Mouse (Mus musculus) hindbrain, embryonic 11.5 days (tissue): ENCODE data around the gene Elk3. TPM values are rescaled to one million over a fixed set of nuclear protein-coding genes. Genes with fewer than 3 reads are reported as not detected.

Experiments used
- ATAC-seq: fragments of 200-750 bp; cut with Nextera tagmentation; 2 replicates; pipeline ENCODE4 v1.8.0; 2017; ENCODE audit warnings: mild to moderate bottlenecking, moderate TSS enrichment, moderate library complexity; ENCODE audit not compliant: low FRiP score
- DNase-seq: peaks from one replicate; pipeline ENCODE4 v3.0.0-alpha.2; 2015; ENCODE audit warnings: low spot score
- H3K27ac ChIP-seq: fragments of 300-500 bp; sonication (generic); 2 replicates; pipeline ENCODE4 v1.5.1; 2014; ENCODE audit warnings: mild to moderate bottlenecking, low read depth, low read length
- H3K27me3 ChIP-seq: fragments of 300-500 bp; sonication (generic); 2 replicates; pipeline ENCODE4 v1.6.1; 2014; ENCODE audit warnings: mild to moderate bottlenecking, low read length, moderate library complexity, mixed read lengths; ENCODE audit not compliant: control insufficient read depth, insufficient read depth
- H3K36me3 ChIP-seq: fragments of 300-500 bp; sonication (generic); 2 replicates; pipeline ENCODE4 v1.6.1; 2014; ENCODE audit warnings: mild to moderate bottlenecking, low read length, moderate library complexity, mixed read lengths; ENCODE audit not compliant: control insufficient read depth, insufficient read depth
- H3K4me1 ChIP-seq: fragments of 300-500 bp; sonication (generic); replicated peaks from 2 replicates; pipeline ENCODE4 v1.6.1; 2014; ENCODE audit warnings: low read length, mixed read lengths; ENCODE audit not compliant: control insufficient read depth, insufficient read depth
- H3K4me2 ChIP-seq: fragments of 300-500 bp; sonication (generic); replicated peaks from 2 replicates; pipeline ENCODE4 v1.6.1; 2014; ENCODE audit warnings: mild to moderate bottlenecking, low read depth, low read length
- H3K4me3 ChIP-seq: fragments of 300-500 bp; sonication (generic); 2 replicates; pipeline ENCODE4 v1.5.1; 2014; ENCODE audit warnings: low read depth, low read length
- H3K9ac ChIP-seq: fragments of 300-500 bp; sonication (generic); 2 replicates; pipeline ENCODE4 v1.6.1; 2014; ENCODE audit warnings: low read depth, low read length
- H3K9me3 ChIP-seq: fragments of 300-500 bp; sonication (generic); 2 replicates; pipeline ENCODE4 v1.6.1; 2016; ENCODE audit warnings: low read length; ENCODE audit not compliant: control insufficient read depth
- WGBS: fragments of 180-500 bp; shearing (Covaris S2); extraction: QIAGEN DNeasy Blood & Tissue Kit; methylation state at CpG from one replicate; pipeline ENCODE4 v1.1.7; 2014; 5-methylcytosine and 5-hydroxymethylcytosine counted together
- polyA plus RNA-seq: library from polyadenylated mRNA; unstranded; fragments of >200 nt; fragmentation: Nextera tagmentation; extraction: Ambion mirVana; gene quantifications from 2 replicates; pipeline ENCODE4 v1.2.1, GENCODE M21; 2014

Gene Elk3
- polyA plus RNA-seq, 1 experiment from 2014 or later, result 22.8 TPM

DNA sequence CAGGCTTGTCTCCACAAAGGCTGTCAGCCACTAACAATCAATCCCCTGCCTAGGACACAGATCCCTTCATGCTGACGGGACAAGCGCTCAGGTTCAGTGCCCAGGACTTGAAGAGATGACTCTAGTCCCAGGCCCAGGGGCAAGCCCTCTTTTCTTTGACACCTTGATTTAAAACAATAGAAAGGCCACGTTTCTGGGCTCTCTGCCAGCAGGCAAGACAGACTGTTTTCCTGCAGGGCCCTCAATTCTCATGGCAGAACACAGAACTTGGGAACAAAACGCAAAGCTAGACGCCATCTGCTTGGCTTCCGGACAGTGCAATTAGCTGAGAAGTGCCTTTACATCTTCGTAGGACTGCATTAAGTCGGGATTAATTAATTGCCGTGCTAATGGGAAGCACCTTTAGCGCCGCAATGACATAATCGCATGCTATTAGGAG, 28.4 kb downstream of the Elk3 start:
- DNase-seq (no peak), ATAC-seq (no peak)
- Histone ChIP-seq H3K4me2 (no peak overlapping the region), H3K27me3 (no peaks in the 10 kb centered on the region), H3K9me3 (no peaks in the 10 kb centered on the region), H3K9ac (no peak overlapping the region), H3K4me3 (no peak overlapping the region), H3K4me1 (no peaks in the 10 kb centered on the region; the same call in 1 of the 2 replicates), H3K36me3 (no peaks in the 10 kb centered on the region), H3K27ac (no peak overlapping the region)
- 69% methylated on average over 12 of the region's 12 CpGs for WGBS

DNA sequence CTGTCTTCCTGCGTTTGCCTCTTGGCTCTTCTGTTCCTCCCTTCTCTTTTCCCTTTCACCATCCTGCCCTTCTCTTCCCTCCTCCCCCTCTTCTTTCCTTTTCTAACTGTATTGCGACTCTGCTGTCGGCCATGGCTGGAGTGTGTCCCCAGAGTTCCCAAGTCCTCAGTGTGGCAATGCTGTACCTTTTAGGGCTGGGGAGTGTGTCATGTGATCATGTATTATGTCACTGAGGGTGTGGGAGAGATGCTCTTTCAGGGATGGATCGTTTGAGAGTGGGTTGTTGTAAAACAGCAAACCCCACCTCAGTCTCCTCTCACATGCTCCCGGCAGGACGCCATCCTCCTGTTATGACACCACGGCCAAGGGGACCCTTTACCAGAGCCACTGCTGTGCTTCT, 29.8 kb downstream of the Elk3 start:
- no peak overlapping the region for H3K9ac ChIP-seq
- no peak overlapping the region for H3K4me3 ChIP-seq
- ATAC-seq (no peak), DNase-seq (no peak)
- no peaks in the 10 kb centered on the region for H3K27me3 ChIP-seq
- H3K4me2 ChIP-seq, result no peak overlapping the region
- H3K27ac ChIP-seq, result no peak overlapping the region
- peaks cover 2% of the 10 kb centered on the region for H3K4me1 ChIP-seq
- no peaks in the 10 kb centered on the region for H3K9me3 ChIP-seq
- WGBS, result 85% methylated on average over 7 of the region's 7 CpGs
- no peaks in the 10 kb centered on the region for H3K36me3 ChIP-seq

DNA sequence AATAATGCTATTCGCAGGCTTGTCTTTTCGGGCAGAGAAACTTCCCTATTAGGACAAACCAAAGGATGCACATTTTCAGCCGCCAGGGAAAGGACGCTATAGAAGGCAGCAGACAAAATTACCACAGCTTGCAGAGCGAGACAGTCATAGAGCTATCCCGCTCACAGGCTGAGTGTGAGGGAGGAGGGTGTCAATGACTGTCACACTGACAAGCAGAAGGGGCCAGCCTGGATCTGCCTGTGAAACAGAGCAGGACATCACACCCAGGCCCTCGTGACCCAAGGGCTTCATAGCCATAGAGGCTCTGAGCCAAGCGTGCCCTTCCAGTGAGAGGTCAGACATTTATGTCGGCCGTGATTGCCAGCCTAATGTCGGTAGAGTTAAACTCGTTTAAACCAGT, 30.3 kb downstream of the Elk3 start:
- WGBS, result 83% methylated on average over 12 of the region's 12 CpGs
- H3K36me3 ChIP-seq, result no peaks in the 10 kb centered on the region
- H3K27ac ChIP-seq, result no peak overlapping the region
- peaks cover 6% of the 10 kb centered on the region for H3K4me1 ChIP-seq
- H3K4me2 ChIP-seq, result no peak overlapping the region
- H3K27me3 ChIP-seq, result no peaks in the 10 kb centered on the region; the same call in 1 of the 2 replicates
- no peak for DNase-seq
- H3K4me3 ChIP-seq, result no peak overlapping the region
- no peak for ATAC-seq
- no peaks in the 10 kb centered on the region for H3K9me3 ChIP-seq
- H3K9ac ChIP-seq, result no peak overlapping the region

DNA sequence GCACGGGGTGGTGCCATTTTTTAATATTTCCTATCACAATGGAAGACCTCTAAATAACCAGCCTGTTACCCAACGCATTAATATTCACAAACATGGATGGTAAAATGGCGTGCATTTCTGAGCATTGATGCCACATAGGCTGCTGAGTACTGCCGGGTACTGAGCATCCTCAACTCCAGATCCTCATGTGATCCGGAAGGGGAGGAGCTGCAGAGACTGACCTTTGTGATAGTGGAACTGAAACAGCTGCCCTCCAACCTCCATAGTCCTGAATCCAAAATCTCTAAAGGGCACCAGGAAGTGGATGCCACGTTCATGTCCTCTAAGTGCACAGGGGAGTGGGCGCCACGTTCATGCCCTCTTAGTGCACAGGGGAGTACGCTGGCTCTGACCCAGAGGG, 31.9 kb downstream of the Elk3 start:
- Histone ChIP-seq H3K4me2 (no peak overlapping the region), H3K36me3 (no peaks in the 10 kb centered on the region), H3K9ac (no peak overlapping the region), H3K9me3 (no peaks in the 10 kb centered on the region), H3K4me1 (peaks cover 7% of the 10 kb centered on the region), H3K4me3 (no peak overlapping the region), H3K27me3 (no peaks in the 10 kb centered on the region; the same call in 1 of the 2 replicates), H3K27ac (no peak overlapping the region)
- 93% methylated on average over 9 of the region's 9 CpGs for WGBS
- ATAC-seq (no peak), DNase-seq (no peak)

DNA sequence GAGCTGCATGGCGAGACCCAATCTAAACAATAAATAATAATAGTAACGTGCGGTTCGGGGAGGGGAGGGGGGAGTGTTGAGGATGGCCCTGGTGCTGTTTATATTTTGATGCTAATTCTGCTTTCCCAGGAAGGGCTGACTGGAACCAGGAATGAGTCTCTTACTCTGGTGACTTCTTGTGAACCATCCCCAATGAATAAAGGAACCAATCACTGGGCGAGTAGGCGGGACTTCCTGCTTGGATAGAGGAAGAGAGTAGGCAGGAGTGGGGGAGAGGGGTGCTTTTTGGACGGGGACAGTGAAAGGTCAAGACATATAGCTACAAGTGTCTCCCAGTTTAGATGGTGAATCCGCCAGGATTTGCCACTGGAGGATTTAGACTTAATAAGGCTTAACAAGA, 32.6 kb downstream of the Elk3 start:
- H3K4me2 ChIP-seq, result no peak overlapping the region
- no peak for ATAC-seq
- H3K9ac ChIP-seq, result no peak overlapping the region
- DNase-seq, result no peak
- no peaks in the 10 kb centered on the region; the same call in 1 of the 2 replicates for H3K27me3 ChIP-seq
- no peak overlapping the region for H3K4me3 ChIP-seq
- H3K9me3 ChIP-seq, result no peaks in the 10 kb centered on the region
- WGBS, result 84% methylated on average over 8 of the region's 8 CpGs
- H3K4me1 ChIP-seq, result peaks cover 7% of the 10 kb centered on the region
- H3K27ac ChIP-seq, result no peak overlapping the region
- H3K36me3 ChIP-seq, result no peaks in the 10 kb centered on the region

DNA sequence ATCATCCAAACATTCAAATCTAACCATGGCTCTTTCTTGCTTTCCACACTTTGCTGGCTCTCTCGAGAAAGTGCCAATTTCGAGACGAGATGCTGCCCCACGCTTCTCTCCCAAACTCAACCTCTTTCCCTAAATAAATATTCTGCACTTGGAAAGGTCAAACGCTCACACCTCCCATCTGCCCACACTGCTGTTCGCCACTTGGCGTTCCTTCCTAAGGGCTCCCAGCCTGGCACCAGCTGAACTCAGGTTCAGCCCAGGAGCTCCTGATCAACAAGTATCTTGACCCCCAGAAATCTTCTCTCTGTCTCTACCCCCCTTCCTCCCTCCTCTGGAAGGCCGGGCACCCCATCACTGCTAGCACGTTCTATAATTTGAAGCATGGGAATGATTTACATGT, 34.1 kb downstream of the Elk3 start:
- Histone ChIP-seq H3K27ac (no peak overlapping the region), H3K4me3 (peak overlapping the region; percentile 21; the same call in 1 of the 2 replicates)

DNA sequence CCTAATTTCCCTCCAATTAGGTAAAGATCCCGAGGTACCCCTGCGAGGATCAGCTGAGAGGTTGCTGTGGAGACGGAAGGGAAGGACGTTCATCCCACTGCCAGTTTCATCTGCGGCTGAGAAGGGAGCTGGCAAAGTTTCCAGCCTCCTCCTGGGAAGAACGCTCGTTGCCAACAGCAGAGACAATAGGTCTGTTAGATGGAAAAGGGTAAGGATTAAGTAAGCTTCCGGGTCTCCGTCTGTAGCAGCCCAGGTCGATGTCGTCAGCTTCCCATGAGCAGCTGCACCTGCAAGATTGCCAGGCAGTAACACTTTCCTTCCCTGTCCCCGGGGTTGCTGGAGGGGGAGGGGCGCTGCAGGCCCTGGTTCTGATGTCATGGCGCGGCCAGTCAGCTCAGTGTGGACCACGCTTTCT, 34.6 kb downstream of the Elk3 start:
- DNase-seq (peak; percentile 60), ATAC-seq (peak; percentile 39; the same call in 1 of the 2 replicates)
- Histone ChIP-seq H3K4me1 (peaks cover 7% of the 10 kb centered on the region), H3K36me3 (no peaks in the 10 kb centered on the region), H3K4me3 (peak overlapping the region; percentile 21), H3K9ac (peak overlapping the region; percentile 44; the same call in 1 of the 2 replicates), H3K4me2 (peak overlapping the region; percentile 30), H3K27me3 (no peaks in the 10 kb centered on the region; the same call in 1 of the 2 replicates), H3K27ac (no peak overlapping the region), H3K9me3 (no peaks in the 10 kb centered on the region)
- WGBS, result 9% methylated on average over 16 of the region's 16 CpGs

More for the DNA sequence above, 34.1 kb downstream of the Elk3 start:
- WGBS, result 66% methylated on average over 9 of the region's 9 CpGs
- H3K4me2 ChIP-seq, result peak overlapping the region; percentile 30; the same call in 1 of the 2 replicates
- DNase-seq (no peak), ATAC-seq (no peak)
- H3K27me3 ChIP-seq, result no peaks in the 10 kb centered on the region; the same call in 1 of the 2 replicates
- H3K4me1 ChIP-seq, result peaks cover 7% of the 10 kb centered on the region
- no peaks in the 10 kb centered on the region for H3K9me3 ChIP-seq
- no peak overlapping the region for H3K9ac ChIP-seq
- H3K36me3 ChIP-seq, result no peaks in the 10 kb centered on the region

DNA sequence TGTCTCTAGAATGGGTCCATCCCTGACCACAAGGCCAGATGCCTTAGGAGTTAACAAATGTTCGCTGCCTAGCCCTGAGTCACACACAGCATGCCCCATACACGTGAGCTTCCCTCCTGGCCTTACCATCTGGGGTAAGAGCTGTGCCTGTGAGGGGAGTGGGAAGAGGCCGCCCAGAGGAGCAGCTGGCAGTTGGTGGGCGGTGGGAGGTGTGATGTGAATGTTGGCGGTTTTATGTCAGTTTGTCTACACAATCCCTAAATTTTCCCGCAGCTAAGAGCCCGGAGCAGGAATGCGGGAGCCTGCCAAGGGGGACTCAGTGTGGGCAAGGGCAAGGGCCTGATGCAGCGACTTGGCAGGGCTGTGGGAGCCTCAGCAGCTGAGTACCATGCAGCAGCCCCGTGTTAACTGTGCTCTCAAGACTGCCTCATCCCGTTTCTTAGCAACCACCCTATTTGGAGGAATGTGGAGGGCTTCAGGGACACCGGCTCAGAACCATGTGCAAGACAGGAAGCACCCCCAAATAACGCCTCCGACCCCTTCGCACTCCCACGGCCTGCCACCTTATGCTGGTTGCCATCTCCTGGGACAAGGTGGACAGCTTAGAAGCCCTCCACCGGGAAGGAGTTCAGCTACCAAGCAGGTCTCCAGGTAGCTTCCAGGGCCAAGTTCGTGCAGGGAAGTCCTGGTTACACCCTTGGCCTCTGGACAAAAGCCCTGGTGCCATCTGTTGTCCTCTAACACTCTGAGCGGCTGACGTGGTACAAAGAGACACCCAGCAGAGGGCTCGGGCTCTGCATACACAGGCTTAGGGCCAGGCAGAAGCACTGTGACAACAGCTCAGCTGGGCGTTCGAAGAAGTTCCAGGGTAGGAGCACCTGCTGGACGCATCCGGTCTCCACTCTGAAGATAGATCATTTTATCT, 35.5 kb downstream of the Elk3 start:
- Histone ChIP-seq H3K9me3 (no peaks in the 10 kb centered on the region), H3K27ac (no peak overlapping the region), H3K27me3 (no peaks in the 10 kb centered on the region; the same call in 1 of the 2 replicates), H3K9ac (no peak overlapping the region), H3K4me3 (no peak overlapping the region), H3K4me1 (peaks cover 7% of the 10 kb centered on the region), H3K36me3 (no peaks in the 10 kb centered on the region), H3K4me2 (peak overlapping the region; percentile 30; the same call in 1 of the 2 replicates)
- DNase-seq (peak; percentile 41), ATAC-seq (peak; percentile 83)
- 42% methylated on average over 25 of the region's 25 CpGs for WGBS
